Mouse (Mus musculus) limb, embryonic 11.5 days (tissue): ENCODE measurements around the gene Tssk6. TPM values are rescaled to one million over a fixed set of nuclear protein-coding genes. Genes with fewer than 3 reads are reported as not detected.
A peak's percentile ranks its signal among the peaks of the same experiment; 100 is the strongest.

Experiments
- ATAC-seq: fragments of 200-750 bp; cut with Nextera tagmentation; 2 replicates; pipeline ENCODE4 v1.8.0; 2017; ENCODE audit warnings: low read depth; ENCODE audit not compliant: insufficient number of reproducible peaks, low FRiP score, low TSS enrichment
- DNase-seq: peaks from one replicate; pipeline ENCODE4 v3.0.0-alpha.2; 2015; ENCODE audit warnings: low spot score
- H3K27ac ChIP-seq: fragments of 300-500 bp; sonication (generic); replicated peaks from 2 replicates; pipeline ENCODE4 v1.5.1; 2014; ENCODE audit warnings: low read depth, mild to moderate bottlenecking, low read length
- H3K27me3 ChIP-seq: fragments of 300-500 bp; sonication (generic); 2 replicates; pipeline ENCODE4 v1.6.1; 2014; ENCODE audit warnings: mild to moderate bottlenecking, low read length, mixed read lengths; ENCODE audit not compliant: control insufficient read depth, insufficient read depth
- H3K36me3 ChIP-seq: fragments of 300-500 bp; sonication (generic); 2 replicates; pipeline ENCODE4 v1.6.1; 2014; ENCODE audit warnings: mild to moderate bottlenecking, low read length, moderate library complexity, mixed read lengths; ENCODE audit not compliant: control insufficient read depth, insufficient read depth
- H3K4me1 ChIP-seq: fragments of 300-500 bp; sonication (generic); 2 replicates; pipeline ENCODE4 v1.6.1; 2014; ENCODE audit warnings: low read length, mixed read lengths; ENCODE audit not compliant: control insufficient read depth, insufficient read depth
- H3K4me2 ChIP-seq: fragments of 300-500 bp; sonication (generic); 2 replicates; pipeline ENCODE4 v1.6.1; 2014; ENCODE audit warnings: low read depth, mild to moderate bottlenecking, moderate library complexity; ENCODE audit not compliant: severe bottlenecking
- H3K4me3 ChIP-seq: fragments of 300-500 bp; sonication (generic); 2 replicates; pipeline ENCODE4 v1.5.1; 2014; ENCODE audit warnings: low read depth, low read length
- H3K9ac ChIP-seq: fragments of 300-500 bp; sonication (generic); 2 replicates; pipeline ENCODE4 v1.6.1; 2014; ENCODE audit warnings: mild to moderate bottlenecking, low read length
- H3K9me3 ChIP-seq: fragments of 300-500 bp; sonication (generic); 2 replicates; pipeline ENCODE4 v1.6.1; 2016; ENCODE audit warnings: low read length; ENCODE audit not compliant: control insufficient read depth
- WGBS: fragments of 180-500 bp; shearing (Covaris S2); extraction: QIAGEN DNeasy Blood & Tissue Kit; methylation state at CpG from one replicate; pipeline ENCODE4 v1.1.7; 2014; 5-methylcytosine and 5-hydroxymethylcytosine counted together
- polyA plus RNA-seq: library from polyadenylated mRNA; unstranded; fragments of >200 nt; fragmentation: Nextera tagmentation; extraction: Ambion mirVana; gene quantifications from 2 replicates; pipeline ENCODE4 v1.2.1, GENCODE M21; 2014

Gene Tssk6
- polyA plus RNA-seq, 1 experiment from 2014 or later = 4.4 TPM

GRCm38 (mm10) chr8:69870003-69870765 lies 31.8 kb upstream of the Tssk6 start:
- Histone ChIP-seq H3K9ac (no peak overlapping the region), H3K36me3 (no peaks in the 10 kb centered on the region), H3K4me2 (no peak overlapping the region), H3K4me1 (no peaks in the 10 kb centered on the region), H3K4me3 (no peak overlapping the region), H3K9me3 (no peaks in the 10 kb centered on the region), H3K27me3 (no peaks in the 10 kb centered on the region), H3K27ac (no peak overlapping the region)
- ATAC-seq (no peak), DNase-seq (no peak)
- 81% methylated on average over 11 of the region's 11 CpGs for WGBS

DNA sequence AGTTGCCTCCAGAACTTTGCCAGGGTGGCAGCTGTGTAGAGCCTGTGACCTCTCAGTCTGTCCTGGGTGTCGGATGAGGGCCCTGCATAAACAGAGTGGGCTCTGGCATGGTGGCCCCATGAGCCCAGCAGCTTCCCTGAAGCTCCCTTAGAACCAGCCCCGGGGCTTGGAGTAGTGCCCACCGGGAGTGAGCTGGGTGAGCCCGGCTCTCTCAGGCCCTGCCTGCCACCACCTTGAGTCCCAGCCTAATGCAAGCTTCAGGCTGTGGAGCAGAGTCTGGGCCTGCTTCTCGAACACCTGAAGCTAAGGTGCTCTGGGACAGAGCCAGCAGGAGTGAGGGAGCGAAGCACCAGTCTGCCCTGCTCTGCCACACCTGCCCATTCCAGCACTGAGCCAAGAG lies 31.1 kb upstream of the Tssk6 start:
- no peaks in the 10 kb centered on the region for H3K9me3 ChIP-seq
- no peak overlapping the region for H3K4me2 ChIP-seq
- no peaks in the 10 kb centered on the region for H3K36me3 ChIP-seq
- H3K27ac ChIP-seq = no peak overlapping the region
- no peak overlapping the region for H3K4me3 ChIP-seq
- 84% methylated on average over 6 of the region's 6 CpGs for WGBS
- DNase-seq = no peak
- no peak overlapping the region for H3K9ac ChIP-seq
- ATAC-seq = no peak
- no peaks in the 10 kb centered on the region for H3K27me3 ChIP-seq
- H3K4me1 ChIP-seq = no peaks in the 10 kb centered on the region

- DNase-seq (peak; percentile 81), ATAC-seq (no peak)
- H3K27ac ChIP-seq = no peak overlapping the region
- no peaks in the 10 kb centered on the region for H3K36me3 ChIP-seq
- no peaks in the 10 kb centered on the region for H3K9me3 ChIP-seq
- no peaks in the 10 kb centered on the region for H3K4me1 ChIP-seq
- H3K27me3 ChIP-seq = peaks cover 13% of the 10 kb centered on the region
- no peak overlapping the region for H3K4me3 ChIP-seq
- 14% methylated on average over 9 of the region's 9 CpGs for WGBS
- H3K9ac ChIP-seq = no peak overlapping the region
- no peak overlapping the region for H3K4me2 ChIP-seq
These were observed 27.8 kb upstream of the Tssk6 start for GRCm38 (mm10) chr8:69874155-69874554.

DNA sequence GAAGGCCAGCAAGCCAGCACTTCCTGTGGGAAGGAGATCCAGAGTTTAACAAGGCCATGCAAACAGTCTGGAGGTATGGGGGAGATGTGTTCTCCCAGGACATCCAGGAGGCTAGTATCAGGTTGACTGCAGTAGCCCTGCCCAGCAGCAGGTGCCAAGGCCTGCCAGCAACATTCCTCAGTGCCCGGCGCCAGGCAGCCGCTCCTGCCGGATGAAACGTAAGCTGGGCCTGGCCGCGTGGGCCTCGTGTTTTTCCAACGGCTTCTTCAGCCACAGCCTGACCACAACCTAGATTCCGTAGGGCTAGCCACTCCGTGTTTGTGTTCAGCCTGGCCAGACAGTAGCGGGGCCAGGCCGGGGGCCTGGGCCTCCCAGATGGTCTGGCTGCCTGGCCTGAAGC lies 27.3 kb upstream of the Tssk6 start:
- Histone ChIP-seq H3K27me3 (peaks cover 17% of the 10 kb centered on the region), H3K36me3 (no peaks in the 10 kb centered on the region), H3K4me3 (no peak overlapping the region), H3K4me1 (no peaks in the 10 kb centered on the region), H3K9me3 (no peaks in the 10 kb centered on the region), H3K9ac (no peak overlapping the region; the same call in 1 of the 2 replicates), H3K27ac (no peak overlapping the region), H3K4me2 (no peak overlapping the region)
- ATAC-seq (no peak), DNase-seq (no peak)
- WGBS = 87% methylated on average over 13 of the region's 13 CpGs

GRCm38 (mm10) chr8:69876097-69876496 lies 25.9 kb upstream of the Tssk6 start:
- Histone ChIP-seq H3K9ac (no peak overlapping the region), H3K4me1 (no peaks in the 10 kb centered on the region), H3K27ac (no peak overlapping the region), H3K4me3 (no peak overlapping the region), H3K4me2 (no peak overlapping the region), H3K36me3 (no peaks in the 10 kb centered on the region), H3K27me3 (peaks cover 31% of the 10 kb centered on the region), H3K9me3 (no peaks in the 10 kb centered on the region)
- no peak for DNase-seq
- 47% methylated on average over 10 of the region's 10 CpGs for WGBS
- peak; percentile 33; the same call in 1 of the 2 replicates for ATAC-seq

DNA sequence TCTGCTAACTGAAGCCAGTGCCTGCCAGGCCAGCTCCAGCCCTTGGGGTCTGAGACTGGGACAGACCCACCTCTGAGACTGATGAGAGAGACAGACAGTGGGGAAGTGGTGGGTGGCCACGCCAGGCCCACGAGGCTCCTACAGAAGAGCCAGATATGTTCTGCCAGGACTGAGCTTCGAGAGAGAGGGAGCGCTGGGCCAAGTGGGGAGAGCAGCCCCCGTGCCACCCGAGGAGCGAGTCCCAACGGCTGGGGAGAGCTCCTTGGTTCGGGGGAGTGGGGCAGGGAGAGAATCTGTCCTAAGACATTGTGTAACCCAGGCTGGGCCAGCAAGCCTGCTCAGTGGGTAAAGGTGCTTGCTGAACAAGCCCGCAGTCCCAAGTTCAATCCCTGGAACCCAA lies 25.0 kb upstream of the Tssk6 start:
- Histone ChIP-seq H3K36me3 (no peaks in the 10 kb centered on the region), H3K27ac (no peak overlapping the region), H3K9me3 (no peaks in the 10 kb centered on the region), H3K4me1 (no peaks in the 10 kb centered on the region), H3K27me3 (peaks cover 40% of the 10 kb centered on the region), H3K9ac (no peak overlapping the region), H3K4me2 (no peak overlapping the region), H3K4me3 (no peak overlapping the region)
- ATAC-seq (no peak), DNase-seq (no peak)
- WGBS = 70% methylated on average over 10 of the region's 10 CpGs

- Histone ChIP-seq H3K27ac (no peak overlapping the region), H3K27me3 (peaks cover 44% of the 10 kb centered on the region), H3K4me2 (no peak overlapping the region), H3K4me3 (no peak overlapping the region), H3K9ac (no peak overlapping the region), H3K36me3 (no peaks in the 10 kb centered on the region), H3K4me1 (no peaks in the 10 kb centered on the region), H3K9me3 (no peaks in the 10 kb centered on the region)
- ATAC-seq = no peak
- 85% methylated on average over 4 of the region's 4 CpGs for WGBS
- DNase-seq = no peak
These were observed 24.6 kb upstream of the Tssk6 start for GRCm38 (mm10) chr8:69877396-69877795.

DNA sequence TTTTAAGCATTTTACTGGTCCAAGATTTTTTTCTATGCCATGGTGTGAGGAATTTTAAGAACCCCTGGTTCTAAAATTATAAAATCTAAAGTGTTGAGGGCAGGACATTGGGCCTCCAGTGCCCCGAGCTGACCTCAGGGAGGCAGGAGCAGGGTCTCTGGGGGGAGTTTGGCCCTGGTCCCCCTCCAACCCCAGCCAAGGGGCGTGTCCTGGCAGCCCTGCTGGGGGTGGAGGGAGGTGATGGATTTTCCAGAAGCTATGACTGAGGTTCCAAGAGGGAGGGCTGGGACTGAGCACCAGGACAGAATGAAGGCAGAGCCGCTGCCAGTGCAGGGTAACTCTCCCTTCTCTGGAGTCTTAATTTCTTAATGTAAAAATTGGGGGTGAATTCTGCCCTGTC lies 24.0 kb upstream of the Tssk6 start:
- 52% methylated on average over 3 of the region's 3 CpGs for WGBS
- no peak for ATAC-seq
- no peaks in the 10 kb centered on the region for H3K4me1 ChIP-seq

GRCm38 (mm10) chr8:69879678-69880077 lies 22.3 kb upstream of the Tssk6 start:
- no peak for ATAC-seq

More for the DNA sequence above, 24.0 kb upstream of the Tssk6 start:
- Histone ChIP-seq H3K27me3 (peaks cover 50% of the 10 kb centered on the region), H3K9ac (no peak overlapping the region), H3K27ac (no peak overlapping the region), H3K36me3 (no peaks in the 10 kb centered on the region), H3K4me2 (no peak overlapping the region), H3K4me3 (no peak overlapping the region), H3K9me3 (no peaks in the 10 kb centered on the region)
- no peak for DNase-seq

More at GRCm38 (mm10) chr8:69879678-69880077, 22.3 kb upstream of the Tssk6 start:
- WGBS = 63% methylated on average over 8 of the region's 8 CpGs
- Histone ChIP-seq H3K4me1 (no peaks in the 10 kb centered on the region), H3K4me3 (no peak overlapping the region), H3K27me3 (peaks cover 67% of the 10 kb centered on the region), H3K4me2 (no peak overlapping the region), H3K27ac (no peak overlapping the region), H3K36me3 (no peaks in the 10 kb centered on the region), H3K9me3 (no peaks in the 10 kb centered on the region), H3K9ac (no peak overlapping the region)
- no peak for DNase-seq
